Mouse (Mus musculus) limb, embryonic 10.5 days (tissue): Measurements from ENCODE around the gene Zscan18. TPM values are rescaled to one million over a fixed set of nuclear protein-coding genes. Genes with fewer than 3 reads are reported as not detected.
A peak's percentile ranks its signal among the peaks of the same experiment; 100 is the strongest.

ENCODE experiments used
- DNase-seq: peaks from one replicate; pipeline ENCODE4 v3.0.0-alpha.2; 2017; ENCODE audit warnings: low spot score
- H3K27ac ChIP-seq: fragments of 300-500 bp; sonication (generic); 2 replicates; pipeline ENCODE4 v1.5.1; 2016; ENCODE audit warnings: mild to moderate bottlenecking
- H3K27me3 ChIP-seq: fragments of 300-500 bp; sonication (generic); 2 replicates; pipeline ENCODE4 v1.6.1; 2016; ENCODE audit warnings: low read depth, mild to moderate bottlenecking; ENCODE audit not compliant: poor library complexity, severe bottlenecking
- H3K36me3 ChIP-seq: fragments of 300-500 bp; sonication (generic); 2 replicates; pipeline ENCODE4 v1.6.1; 2016; ENCODE audit warnings: mild to moderate bottlenecking, moderate library complexity
- H3K4me1 ChIP-seq: fragments of 300-500 bp; sonication (generic); 2 replicates; pipeline ENCODE4 v1.6.1; 2016
- H3K4me3 ChIP-seq: fragments of 300-500 bp; sonication (generic); 2 replicates; pipeline ENCODE4 v1.5.1; 2016; ENCODE audit warnings: mild to moderate bottlenecking, moderate library complexity
- H3K9me3 ChIP-seq: fragments of 300-500 bp; sonication (generic); replicated peaks from 2 replicates; pipeline ENCODE4 v1.6.1; 2016; ENCODE audit warnings: mild to moderate bottlenecking
- WGBS: fragments of 180-500 bp; shearing (Covaris S2); methylation state at CpG from one replicate; pipeline ENCODE4 v1.1.7; 2016; 5-methylcytosine and 5-hydroxymethylcytosine counted together
- polyA plus RNA-seq: library from polyadenylated mRNA; unstranded; fragments of >200 nt; fragmentation: Nextera tagmentation; extraction: Ambion mirVana; gene quantifications from 2 replicates; pipeline ENCODE4 v1.2.1, GENCODE M21; 2016

The Zscan18 gene
- polyA plus RNA-seq, 1 experiment from 2014 or later, result 15.7 TPM

GRCm38 (mm10) chr7:12780151-12780830 lies 23.1 kb downstream of the Zscan18 start:
- WGBS, result under 1% methylated on average over 57 of the region's 57 CpGs
- Histone ChIP-seq H3K36me3 (peaks cover 3% of the 10 kb centered on the region), H3K27ac (peak overlapping the region; percentile 85), H3K4me1 (peaks cover 10% of the 10 kb centered on the region), H3K4me3 (peak overlapping the region; percentile 84), H3K9me3 (no peaks in the 10 kb centered on the region), H3K27me3 (no peaks in the 10 kb centered on the region)
- DNase-seq, result peak; percentile 89

- Histone ChIP-seq H3K27me3 (no peaks in the 10 kb centered on the region), H3K4me1 (peaks cover 10% of the 10 kb centered on the region), H3K9me3 (no peaks in the 10 kb centered on the region), H3K4me3 (peak overlapping the region; percentile 84), H3K27ac (peak overlapping the region; percentile 85), H3K36me3 (peaks cover 8% of the 10 kb centered on the region)
- WGBS, result 23% methylated on average over 10 of the region's 10 CpGs
- DNase-seq, result no peak
These were observed 23.7 kb downstream of the Zscan18 start for GRCm38 (mm10) chr7:12779782-12780150.

GRCm38 (mm10) chr7:12779141-12779540 lies 24.3 kb downstream of the Zscan18 start:
- no peaks in the 10 kb centered on the region for H3K9me3 ChIP-seq
- H3K27me3 ChIP-seq, result no peaks in the 10 kb centered on the region
- no peak for DNase-seq
- 0 out of 2 replicates have a peak overlapping the region, but pooled peaks have one; percentile 84 for H3K4me3 ChIP-seq
- no peak overlapping the region for H3K27ac ChIP-seq
- H3K4me1 ChIP-seq, result peaks cover 10% of the 10 kb centered on the region
- 89% methylated on average over 5 of the region's 5 CpGs for WGBS
- H3K36me3 ChIP-seq, result peaks cover 14% of the 10 kb centered on the region

- Histone ChIP-seq H3K27me3 (no peaks in the 10 kb centered on the region), H3K9me3 (no peaks in the 10 kb centered on the region), H3K36me3 (peaks cover 58% of the 10 kb centered on the region), H3K27ac (no peak overlapping the region), H3K4me3 (no peak overlapping the region), H3K4me1 (peaks cover 1% of the 10 kb centered on the region)
- no peak for DNase-seq
- 93% methylated on average over 1 of the region's 1 CpGs for WGBS
These were observed 28.8 kb downstream of the Zscan18 start for GRCm38 (mm10) chr7:12774606-12775005.

GRCm38 (mm10) chr7:12774111-12774510 lies 29.3 kb downstream of the Zscan18 start:
- H3K4me1 ChIP-seq, result no peaks in the 10 kb centered on the region
- H3K4me3 ChIP-seq, result no peak overlapping the region
- H3K36me3 ChIP-seq, result peaks cover 63% of the 10 kb centered on the region
- DNase-seq, result no peak
- H3K9me3 ChIP-seq, result no peaks in the 10 kb centered on the region
- 93% methylated on average over 9 of the region's 9 CpGs for WGBS
- H3K27me3 ChIP-seq, result no peaks in the 10 kb centered on the region
- H3K27ac ChIP-seq, result no peak overlapping the region

- no peaks in the 10 kb centered on the region for H3K27me3 ChIP-seq
- no peaks in the 10 kb centered on the region for H3K36me3 ChIP-seq
- 76% methylated on average over 24 of the region's 24 CpGs for WGBS
- H3K27ac ChIP-seq, result no peak overlapping the region
- DNase-seq, result no peak
- H3K4me1 ChIP-seq, result no peaks in the 10 kb centered on the region
- H3K9me3 ChIP-seq, result no peaks in the 10 kb centered on the region
- peak overlapping the region; percentile 18; the same call in 1 of the 2 replicates for H3K4me3 ChIP-seq
These were observed 53.8 kb downstream of the Zscan18 start for GRCm38 (mm10) chr7:12749431-12750198.

GRCm38 (mm10) chr7:12734904-12735303 lies 68.5 kb downstream of the Zscan18 start, which contains the start of gene Vmn2r56:
TSS of gene Vmn2r56 (minus strand) at chr7:12735004.
- WGBS, result 58% methylated on average over 1 of the region's 1 CpGs
- Histone ChIP-seq H3K27me3 (no peaks in the 10 kb centered on the region), H3K36me3 (no peaks in the 10 kb centered on the region), H3K27ac (no peak within 1 kb of the TSS), H3K4me1 (no peaks in the 10 kb centered on the region), H3K9me3 (no peaks in the 10 kb centered on the region), H3K4me3 (no peak within 1 kb of the TSS)
- DNase-seq, result no peak

Other genes with a start within 250 kb of the Zscan18 start
- 0.01 TPM in 2 replicates for gene Vmn2r53, start 194.8 kb downstream of the Zscan18 start, polyA plus RNA-seq
- not detected in 2 replicates for gene Vmn2r54, start 163.3 kb downstream of the Zscan18 start, polyA plus RNA-seq
- not detected in 2 replicates for gene Vmn2r55, start 118.6 kb downstream of the Zscan18 start, polyA plus RNA-seq
- not detected in 2 replicates for gene Vmn2r56, start 68.6 kb downstream of the Zscan18 start, polyA plus RNA-seq
- 14.8 and 16.8 TPM in 2 replicates for gene Zfp329, start 15.2 kb upstream of the Zscan18 start, polyA plus RNA-seq
- 30.4 and 32.6 TPM in 2 replicates for gene Zfp110, start 31.1 kb upstream of the Zscan18 start, polyA plus RNA-seq
- 5.0 and 7.4 TPM in 2 replicates for gene Zfp128, start 77.5 kb upstream of the Zscan18 start, polyA plus RNA-seq
- 22.4 and 23.1 TPM in 2 replicates for gene Zscan22, start 94.2 kb upstream of the Zscan18 start, polyA plus RNA-seq
- 1,082 and 1,228 TPM in 2 replicates for gene Rps5, start 118.7 kb upstream of the Zscan18 start, polyA plus RNA-seq
- gene Rnf225, start 123.8 kb upstream of the Zscan18 start, polyA plus RNA-seq, result 0.66 and 0.94 TPM in 2 replicates
- gene Zfp324, start 162.2 kb upstream of the Zscan18 start, polyA plus RNA-seq, result 8.4 and 12.0 TPM in 2 replicates
- gene Zfp446, start 174.2 kb upstream of the Zscan18 start, polyA plus RNA-seq, result 14.0 and 14.9 TPM in 2 replicates
- gene Slc27a5, start 194.6 kb upstream of the Zscan18 start, polyA plus RNA-seq, result not detected in 2 replicates
- 561 and 585 TPM in 2 replicates for gene Trim28, start 195.5 kb upstream of the Zscan18 start, polyA plus RNA-seq
- 29.1 and 31.8 TPM in 2 replicates for gene Zbtb45, start 206.4 kb upstream of the Zscan18 start, polyA plus RNA-seq
- 79.6 and 84.2 TPM in 2 replicates for gene Chmp2a, start 231.2 kb upstream of the Zscan18 start, polyA plus RNA-seq
- 182 and 208 TPM in 2 replicates for gene Ube2m, start 234.6 kb upstream of the Zscan18 start, polyA plus RNA-seq